Mouse (Mus musculus): Measurements from ENCODE around the gene Txnl4b. TPM values are rescaled to one million over a fixed set of nuclear protein-coding genes. Genes with fewer than 3 reads are reported as not detected.

The Txnl4b gene
- polyA plus RNA-seq (2011; ENCODE audit: insufficient read length, low read depth, missing spikeins) = 8.2 and 13.1 TPM in 2 replicates

DNA sequence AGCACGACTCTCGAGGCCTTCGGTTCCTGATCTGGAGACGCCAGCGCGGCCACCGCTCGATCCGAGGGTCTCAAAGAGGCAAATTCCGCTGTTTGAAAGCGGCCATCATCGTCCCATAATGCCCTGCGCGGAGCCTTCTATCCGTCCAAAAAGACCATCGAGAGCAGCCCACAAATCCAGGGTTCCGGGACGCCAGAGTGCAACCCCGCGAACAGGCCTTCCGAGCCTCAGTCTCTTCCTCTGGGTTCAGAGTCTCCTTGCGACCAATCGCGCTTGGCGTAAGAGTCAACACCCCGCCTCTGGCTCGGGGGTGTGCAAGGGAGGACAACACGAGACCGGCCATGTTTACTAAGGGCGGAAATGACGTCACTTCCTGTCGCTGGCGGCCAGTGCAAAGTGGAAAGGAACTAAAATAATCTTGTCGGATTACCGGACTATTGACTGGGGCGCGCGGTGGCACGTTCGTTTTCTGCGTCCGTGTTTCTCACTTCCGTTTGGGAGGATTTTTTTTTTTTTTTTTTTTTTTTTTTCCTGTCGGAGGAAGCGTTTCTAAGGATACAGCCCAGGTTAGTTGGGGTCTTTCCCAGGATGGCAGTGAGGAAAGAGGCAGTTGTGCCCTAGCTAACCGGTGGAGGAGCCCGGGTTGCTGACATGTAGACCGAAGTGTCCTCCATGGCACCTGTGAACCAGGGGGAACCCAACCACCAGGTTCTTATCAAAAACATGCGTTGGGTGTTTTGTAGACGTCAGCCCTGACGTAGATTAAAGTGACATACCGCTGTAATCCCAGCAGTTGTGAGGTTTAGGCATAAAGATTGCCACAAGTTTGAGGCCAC is at the start of gene Txnl4b, which contains the start of gene Dhx38:
Gene Txnl4b, plus strand, starts transcription at position 395 of the 836 bp plus-strand sequence.
Gene Dhx38, minus strand, starts transcription at position 364 of the 836 bp plus-strand sequence.
- peak within 1 kb of the TSS; percentile 91 for H3K4me3 ChIP-seq (ENCODE audit: insufficient read depth, low read length)
- TF ChIP-seq CTCF (IDR thresholded peaks at IDR 0.05; ENCODE audit: borderline replicate concordance, insufficient read depth, low read length) = no peak
- TF ChIP-seq POLR2A (IDR thresholded peaks at IDR 0.05; ENCODE audit: low read depth, low read length) = peak; percentile 66; the same call in 1 of the 2 replicates
- peak within 1 kb of the TSS; percentile 81 for H3K27ac ChIP-seq (ENCODE audit: insufficient read depth, low read length)
- peaks cover 3% of the 10 kb centered on the region; the same call in 1 of the 2 replicates for H3K4me1 ChIP-seq (ENCODE audit: control insufficient read depth, insufficient read depth, low read length)

DNA sequence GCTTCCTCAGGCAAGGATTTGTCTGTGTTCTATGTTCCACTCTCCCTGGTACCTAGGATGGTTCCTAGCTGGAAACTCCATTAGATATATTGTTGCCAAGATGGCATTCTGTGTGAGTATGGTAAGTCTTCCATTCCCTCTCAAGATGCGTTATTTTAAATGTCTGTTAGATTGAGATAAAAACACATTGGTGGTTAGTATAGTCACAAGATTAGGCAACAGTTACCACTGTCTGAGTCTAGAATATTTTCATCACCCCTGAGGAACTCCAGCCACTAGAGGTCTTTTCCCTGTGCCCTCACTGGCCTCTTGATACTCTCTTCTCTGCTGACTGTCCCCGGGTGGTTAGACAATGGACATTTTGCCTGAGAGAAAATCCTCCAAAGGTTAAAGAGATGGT is 41.7 kb upstream of the Txnl4b start:
- TF ChIP-seq POLR2A (IDR thresholded peaks at IDR 0.05; ENCODE audit: low read depth, low read length) = no peak
- TF ChIP-seq CTCF (IDR thresholded peaks at IDR 0.05; ENCODE audit: borderline replicate concordance, insufficient read depth, low read length) = no peak
- Histone ChIP-seq H3K4me1 (ENCODE audit: control insufficient read depth, insufficient read depth, low read length) (no peaks in the 10 kb centered on the region), H3K4me3 (ENCODE audit: insufficient read depth, low read length) (no peak overlapping the region), H3K27ac (ENCODE audit: insufficient read depth, low read length) (no peak overlapping the region)

DNA sequence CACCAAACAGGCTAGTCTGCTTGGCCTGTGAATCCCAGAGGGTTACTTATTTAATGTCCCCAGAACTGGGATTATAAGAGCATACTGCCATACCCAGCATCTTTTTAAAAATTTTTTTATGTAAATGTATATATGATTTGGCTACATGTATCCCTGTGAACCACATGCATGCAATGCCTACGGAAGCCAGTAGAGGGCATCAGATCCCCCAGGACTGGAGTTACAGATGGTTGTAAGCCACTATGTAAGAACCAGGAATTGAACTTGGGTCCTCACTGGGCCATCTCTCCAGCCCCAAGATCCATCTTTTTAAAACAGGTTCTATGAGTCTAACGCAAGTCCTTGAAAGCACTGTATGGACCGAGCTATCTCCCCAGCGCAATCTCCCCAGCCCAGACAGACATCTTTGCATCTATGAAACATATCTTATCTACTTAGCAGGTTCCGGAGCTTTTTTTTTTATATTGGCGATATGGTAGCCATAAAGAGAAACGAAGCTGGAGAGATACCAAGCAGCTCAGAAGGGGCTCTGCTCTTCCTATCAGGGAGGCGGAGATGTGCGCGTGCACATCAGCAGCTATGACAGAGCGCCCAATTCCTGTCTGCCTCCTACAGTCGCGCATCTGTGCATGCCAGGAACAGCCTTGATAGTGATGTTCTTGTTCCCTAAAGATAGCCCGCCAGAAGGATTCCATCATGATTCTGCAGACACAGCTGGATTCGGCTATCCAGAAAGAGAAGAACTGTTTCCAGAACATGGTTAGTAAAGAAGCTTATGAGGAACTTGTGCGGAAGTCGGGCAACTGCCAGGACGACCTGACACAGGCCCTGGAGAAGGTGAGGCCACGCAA is 30.3 kb upstream of the Txnl4b start:
- TF ChIP-seq CTCF (IDR thresholded peaks at IDR 0.05; ENCODE audit: borderline replicate concordance, insufficient read depth, low read length) = no peak
- no peak for TF ChIP-seq POLR2A (IDR thresholded peaks at IDR 0.05; ENCODE audit: low read depth, low read length)
- no peak overlapping the region for H3K4me3 ChIP-seq (ENCODE audit: insufficient read depth, low read length)
- H3K27ac ChIP-seq (ENCODE audit: insufficient read depth, low read length) = no peak overlapping the region
- H3K4me1 ChIP-seq (ENCODE audit: control insufficient read depth, insufficient read depth, low read length) = no peaks in the 10 kb centered on the region

DNA sequence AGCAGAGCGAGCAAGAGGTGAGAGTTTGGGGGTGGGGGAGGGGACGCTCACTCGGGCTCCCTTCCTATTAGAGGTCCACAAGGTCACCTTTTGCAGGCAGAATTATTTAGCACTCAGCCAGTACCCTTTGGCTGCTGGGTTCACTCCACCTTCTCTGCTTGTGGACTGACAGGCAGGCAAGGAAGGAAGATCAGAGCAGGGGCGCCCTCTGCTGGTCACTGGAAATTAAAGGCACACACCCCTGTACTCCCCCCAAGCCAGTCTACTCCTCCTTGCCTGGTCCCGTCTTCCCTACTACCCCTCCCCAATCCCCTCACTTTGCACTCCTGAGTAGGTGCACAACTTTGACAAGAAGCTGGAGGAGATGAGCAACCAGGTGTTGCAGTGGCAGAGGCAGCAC is 29.0 kb upstream of the Txnl4b start:
- Histone ChIP-seq H3K4me1 (ENCODE audit: control insufficient read depth, insufficient read depth, low read length) (no peaks in the 10 kb centered on the region), H3K4me3 (ENCODE audit: insufficient read depth, low read length) (no peak overlapping the region), H3K27ac (ENCODE audit: insufficient read depth, low read length) (no peak overlapping the region)
- peak; percentile 72; the same call in 1 of the 2 replicates for TF ChIP-seq CTCF (IDR thresholded peaks at IDR 0.05; ENCODE audit: borderline replicate concordance, insufficient read depth, low read length)
- no peak for TF ChIP-seq POLR2A (IDR thresholded peaks at IDR 0.05; ENCODE audit: low read depth, low read length)

DNA sequence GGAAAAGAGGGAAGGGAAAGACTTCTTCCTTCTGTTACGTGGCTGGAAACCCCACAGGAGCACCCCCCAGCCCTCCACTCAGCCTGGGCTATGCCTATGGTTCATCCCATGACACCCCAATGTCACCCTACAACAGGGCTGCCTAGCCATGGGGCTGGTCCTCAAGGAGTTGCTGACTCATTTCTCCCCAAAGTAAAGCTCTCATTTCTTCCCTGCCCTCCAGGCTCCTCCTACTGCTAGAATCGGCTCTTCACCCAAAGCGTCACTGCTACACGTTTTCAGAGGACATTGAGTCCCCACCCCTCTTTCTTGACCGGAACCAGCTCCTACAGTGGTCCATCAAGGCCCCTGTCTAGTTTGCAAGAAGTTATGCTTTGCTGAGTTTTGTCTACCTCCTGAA is 23.5 kb upstream of the Txnl4b start:
- Histone ChIP-seq H3K4me3 (ENCODE audit: insufficient read depth, low read length) (no peak overlapping the region), H3K27ac (ENCODE audit: insufficient read depth, low read length) (no peak overlapping the region), H3K4me1 (ENCODE audit: control insufficient read depth, insufficient read depth, low read length) (no peaks in the 10 kb centered on the region)
- TF ChIP-seq POLR2A (IDR thresholded peaks at IDR 0.05; ENCODE audit: low read depth, low read length) = no peak
- no peak for TF ChIP-seq CTCF (IDR thresholded peaks at IDR 0.05; ENCODE audit: borderline replicate concordance, insufficient read depth, low read length)

DNA sequence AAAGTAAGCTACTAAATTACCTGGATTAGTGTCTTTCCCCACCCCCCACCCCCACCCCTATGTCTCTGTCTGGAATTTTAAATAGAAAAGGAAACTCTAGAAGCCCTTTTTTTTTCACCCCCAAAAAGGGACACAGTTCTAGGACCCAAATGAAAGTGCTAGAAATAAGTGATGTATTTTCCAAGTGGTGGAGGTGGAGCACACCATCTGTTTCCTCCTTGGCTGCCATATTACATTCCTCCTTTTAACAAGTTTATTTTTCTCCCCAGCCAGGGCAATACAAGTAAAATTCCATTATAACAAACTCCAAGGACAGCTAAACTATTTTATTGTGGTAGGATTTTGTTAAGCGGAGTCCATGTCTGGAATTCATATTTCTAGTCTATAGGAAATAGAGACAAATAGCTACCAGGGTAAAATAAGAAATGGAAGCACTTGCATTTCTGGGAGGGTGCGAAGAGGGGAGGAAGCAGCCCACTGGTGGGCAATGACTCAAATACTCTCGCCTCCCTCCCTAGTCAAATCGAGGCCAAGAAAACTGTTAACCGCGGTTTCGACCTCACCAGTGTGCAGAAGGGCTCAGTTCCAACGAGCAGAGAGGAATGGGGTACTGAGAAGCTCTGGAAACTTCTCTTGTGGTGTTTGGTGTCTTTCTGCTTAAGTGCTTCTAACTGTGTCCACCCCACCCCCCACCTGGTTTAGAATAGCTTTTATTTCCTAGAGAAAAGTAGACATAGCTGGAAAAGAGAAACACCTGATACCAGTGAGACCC is 22.8 kb upstream of the Txnl4b start:
- TF ChIP-seq POLR2A (IDR thresholded peaks at IDR 0.05; ENCODE audit: low read depth, low read length) (no peak), CTCF (IDR thresholded peaks at IDR 0.05; ENCODE audit: borderline replicate concordance, insufficient read depth, low read length) (no peak)
- no peaks in the 10 kb centered on the region for H3K4me1 ChIP-seq (ENCODE audit: control insufficient read depth, insufficient read depth, low read length)
- H3K27ac ChIP-seq (ENCODE audit: insufficient read depth, low read length) = 0 out of 2 replicates have a peak overlapping the region, but pooled peaks have one; percentile 32
- H3K4me3 ChIP-seq (ENCODE audit: insufficient read depth, low read length) = no peak overlapping the region

DNA sequence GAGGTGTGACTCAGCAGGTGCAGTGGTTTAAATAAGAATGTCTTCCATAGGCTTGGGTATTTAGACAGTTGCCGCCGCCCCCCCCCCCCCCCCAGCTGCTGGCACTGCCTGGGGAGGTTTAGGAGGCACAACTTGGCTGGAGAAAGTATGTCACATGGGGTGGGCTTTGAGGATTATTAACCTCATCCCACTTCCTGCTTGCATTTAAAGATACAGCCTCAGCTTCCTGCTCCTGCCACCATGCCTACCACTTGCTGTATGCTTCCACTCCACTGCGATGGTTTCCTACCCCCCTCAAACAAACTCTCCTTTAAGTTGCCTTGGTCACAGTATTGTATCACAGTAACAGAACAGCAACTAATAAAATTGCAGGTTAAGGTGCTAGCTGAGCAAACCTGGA is 21.6 kb upstream of the Txnl4b start:
- H3K4me3 ChIP-seq (ENCODE audit: insufficient read depth, low read length) = no peak overlapping the region

DNA sequence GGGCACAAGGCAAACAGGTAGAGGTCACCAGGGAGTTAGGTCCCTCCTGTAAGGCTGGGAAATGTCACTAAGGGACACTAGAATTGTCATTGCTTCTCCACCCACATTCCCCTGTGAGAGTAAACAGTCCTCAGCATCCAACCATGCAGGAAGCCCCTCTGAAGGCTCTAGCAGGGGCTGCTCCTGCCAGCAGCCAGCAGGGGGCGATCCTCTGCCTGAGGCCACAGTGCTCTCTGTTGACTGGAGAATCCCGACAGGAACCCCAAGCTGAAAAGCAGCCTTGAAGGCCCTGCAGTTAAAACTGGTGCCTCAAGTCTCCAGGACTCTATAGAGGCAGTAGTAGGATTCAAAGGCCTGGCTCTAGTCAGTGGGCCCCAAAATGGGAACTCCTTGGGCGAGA is 14.0 kb upstream of the Txnl4b start:
- Histone ChIP-seq H3K4me1 (ENCODE audit: control insufficient read depth, insufficient read depth, low read length) (no peaks in the 10 kb centered on the region), H3K4me3 (ENCODE audit: insufficient read depth, low read length) (no peak overlapping the region), H3K27ac (ENCODE audit: insufficient read depth, low read length) (no peak overlapping the region)
- TF ChIP-seq CTCF (IDR thresholded peaks at IDR 0.05; ENCODE audit: borderline replicate concordance, insufficient read depth, low read length) (peak; percentile 52; the same call in 1 of the 2 replicates), POLR2A (IDR thresholded peaks at IDR 0.05; ENCODE audit: low read depth, low read length) (no peak)

More for the DNA sequence above, 21.6 kb upstream of the Txnl4b start:
- TF ChIP-seq POLR2A (IDR thresholded peaks at IDR 0.05; ENCODE audit: low read depth, low read length) = no peak
- TF ChIP-seq CTCF (IDR thresholded peaks at IDR 0.05; ENCODE audit: borderline replicate concordance, insufficient read depth, low read length) = no peak
- Histone ChIP-seq H3K4me1 (ENCODE audit: control insufficient read depth, insufficient read depth, low read length) (no peaks in the 10 kb centered on the region), H3K27ac (ENCODE audit: insufficient read depth, low read length) (no peak overlapping the region)

DNA sequence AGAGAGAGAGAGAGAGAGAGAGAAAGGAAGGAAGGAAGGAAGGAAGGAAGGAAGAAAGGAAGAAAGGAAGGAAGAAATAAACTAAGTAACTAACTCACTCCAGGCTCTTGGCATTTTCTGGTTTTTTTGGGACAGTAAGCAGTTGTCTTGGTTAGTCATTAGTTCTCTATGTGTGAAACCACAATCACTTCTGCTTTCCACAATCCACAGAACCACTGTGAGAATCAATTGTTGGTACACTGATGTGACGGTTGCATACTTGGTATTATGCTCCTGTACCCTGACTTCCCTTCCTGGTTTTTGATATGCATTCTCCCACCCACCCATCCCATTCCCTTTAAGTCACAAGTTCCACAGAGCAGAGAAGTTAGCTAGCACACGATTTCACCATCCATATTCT is 1.8 kb upstream of the Txnl4b start:
- H3K27ac ChIP-seq (ENCODE audit: insufficient read depth, low read length) = no peak overlapping the region
- no peak for TF ChIP-seq CTCF (IDR thresholded peaks at IDR 0.05; ENCODE audit: borderline replicate concordance, insufficient read depth, low read length)
- no peak for TF ChIP-seq POLR2A (IDR thresholded peaks at IDR 0.05; ENCODE audit: low read depth, low read length)

More for the DNA sequence above, 1.8 kb upstream of the Txnl4b start:
- H3K4me3 ChIP-seq (ENCODE audit: insufficient read depth, low read length) = no peak overlapping the region
- H3K4me1 ChIP-seq (ENCODE audit: control insufficient read depth, insufficient read depth, low read length) = peaks cover 3% of the 10 kb centered on the region; the same call in 1 of the 2 replicates
